Comparison of ENCODE assay signal across 21 mouse cellular contexts in the genomic region with DNA sequence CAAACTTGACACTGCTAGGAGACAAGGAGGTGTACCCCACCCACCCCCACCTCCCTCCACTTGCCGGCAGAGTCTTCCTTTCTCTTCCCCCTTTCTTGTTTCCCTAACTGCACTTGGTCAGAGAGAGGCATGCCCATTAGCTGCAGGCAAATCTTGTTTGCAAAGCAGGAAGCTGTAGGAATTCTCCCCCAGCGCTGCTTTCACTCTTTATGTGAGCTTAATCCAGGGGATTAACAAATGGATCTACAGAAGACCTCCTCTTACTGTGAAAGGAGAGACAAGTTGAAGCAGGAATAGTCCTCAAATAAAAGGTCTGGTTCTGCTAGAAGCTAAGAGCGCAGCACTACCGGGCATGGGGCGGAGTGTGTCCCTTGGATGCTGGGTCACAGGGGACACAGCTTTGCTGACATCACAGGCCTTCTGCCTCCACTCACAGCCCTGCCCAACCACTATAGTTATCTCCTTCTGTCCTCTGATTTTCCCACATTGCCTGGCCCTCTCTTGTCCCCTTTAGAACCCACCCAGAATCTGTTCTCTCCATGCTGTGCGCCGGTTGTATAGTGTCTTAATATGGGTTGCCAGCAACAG.
DNase-seq lines count a peak whose midpoint lies in the region; ATAC-seq and TF ChIP-seq lines count a peak whose summit lies in the region.
"Had no signal": no experiment of that assay in that cellular context is flagged by ENCODE, and none has a peak within 500 bp of the region (broad histone marks: within the 10 kb centered on the region; RNA-seq: fewer than 3 reads in every experiment).

No protein-coding gene starts in this region.

- no peak overlapping the region for H3K4me3 ChIP-seq in heart, embryonic 14.5 days (ENCODE audit: control insufficient read depth in 1 of 2, insufficient read depth in 1 of 2, low read depth in 1 of 2, low read length in 2 of 2)
- no peak overlapping the region for H3K4me3 ChIP-seq in heart, adult 2 months
- H3K4me3 ChIP-seq in midbrain, embryonic 11.5 days (ENCODE audit: low read depth, low read length), result no peak overlapping the region
- H3K4me3 ChIP-seq in midbrain, embryonic 16.5 days (ENCODE audit: low read depth, low read length), result no peak overlapping the region
- H3K4me3 ChIP-seq in embryonic facial prominence, embryonic 10.5 days, result no peak overlapping the region
- no peak overlapping the region for H3K4me3 ChIP-seq in stomach, embryonic 16.5 days (replicated peaks; ENCODE audit: low read length)
- H3K4me3 ChIP-seq: embryonic facial prominence, embryonic 13.5 days; hindbrain, embryonic 15.5 days; intestine, embryonic 15.5 days; left cerebral cortex, adult 2 months; myocyte had no signal

- WGBS in heart, embryonic 14.5 days, result 27% methylated on average over 7 of the region's 7 CpGs
- WGBS in heart, adult 2 months, result 55% methylated on average over 7 of the region's 7 CpGs
- WGBS in midbrain, embryonic 11.5 days, result 33% methylated on average over 7 of the region's 7 CpGs
- 34% methylated on average over 7 of the region's 7 CpGs for WGBS in midbrain, embryonic 16.5 days
- 31% methylated on average over 7 of the region's 7 CpGs for WGBS in embryonic facial prominence, embryonic 10.5 days
- WGBS in stomach, embryonic 16.5 days, result 46% methylated on average over 7 of the region's 7 CpGs

- H3K4me1 ChIP-seq in heart, embryonic 14.5 days (ENCODE audit: control insufficient read depth in 2 of 2, insufficient read depth in 2 of 2, low read length in 2 of 2), result no peaks in the 10 kb centered on the region
- no peaks in the 10 kb centered on the region for H3K4me1 ChIP-seq in heart, adult 2 months (ENCODE audit: control insufficient read depth, insufficient read depth, low read length)
- H3K4me1 ChIP-seq in midbrain, embryonic 11.5 days (ENCODE audit: control insufficient read depth, insufficient read depth, low read length), result peaks cover 2% of the 10 kb centered on the region
- H3K4me1 ChIP-seq in midbrain, embryonic 16.5 days (ENCODE audit: control insufficient read depth, insufficient read depth, low read length), result no peaks in the 10 kb centered on the region
- H3K4me1 ChIP-seq in embryonic facial prominence, embryonic 10.5 days, result peaks cover 10% of the 10 kb centered on the region
- no peaks in the 10 kb centered on the region for H3K4me1 ChIP-seq in stomach, embryonic 16.5 days (ENCODE audit: control insufficient read depth, insufficient read depth, low read length)
- H3K4me1 ChIP-seq: hindbrain, embryonic 15.5 days; intestine, embryonic 15.5 days had no signal

- intact Hi-C loops in heart, adult 2 months (cut with DNase I), result no loop called here

- DNase-seq in heart, adult 2 months, result no peak
- peak; percentile 86 for DNase-seq in midbrain, embryonic 11.5 days (ENCODE audit: low spot score, missing footprints)
- peak; percentile 15 for DNase-seq in embryonic facial prominence, embryonic 10.5 days (ENCODE audit: low spot score)
- DNase-seq in adrenal gland, postnatal 14 days, result no peak
- DNase-seq: cerebellum, adult 9-11 months; gastrocnemius, postnatal 36 days; kidney, adult 9 months; kidney, postnatal 36 days; left cerebral cortex, postnatal 4 days; liver; right cerebral cortex, postnatal 4 days had no signal

- TF ChIP-seq EP300 in heart, adult 2 months (IDR thresholded peaks at IDR 0.05; ENCODE audit: insufficient read depth, low read depth, low read length), result no peak

- no peak for ATAC-seq in heart, embryonic 14.5 days (ENCODE audit: insufficient number of reproducible peaks, insufficient read depth, low FRiP score, low read depth)
- ATAC-seq in midbrain, embryonic 11.5 days (ENCODE audit: low FRiP score), result peak; percentile 48; the same call in 1 of the 2 replicates
- no peak for ATAC-seq in midbrain, embryonic 16.5 days
- ATAC-seq in stomach, embryonic 16.5 days (ENCODE audit: insufficient read depth, low FRiP score), result peak; percentile 62; the same call in 1 of the 2 replicates
- ATAC-seq: forebrain, embryonic 16.5 days; intestine, embryonic 15.5 days; lung, postnatal 0 days had no signal

- TF ChIP-seq POLR2A in heart, adult 2 months (IDR thresholded peaks at IDR 0.05; ENCODE audit: insufficient read depth, low read depth, low read length), result no peak

- no peaks in the 10 kb centered on the region for H3K27me3 ChIP-seq in heart, embryonic 14.5 days (ENCODE audit: control insufficient read depth, insufficient read depth, low read length)
- H3K27me3 ChIP-seq in heart, adult 2 months (ENCODE audit: control insufficient read depth, insufficient read depth, low read length), result no peaks in the 10 kb centered on the region
- H3K27me3 ChIP-seq in midbrain, embryonic 11.5 days (ENCODE audit: control insufficient read depth, insufficient read depth, low read length), result no peaks in the 10 kb centered on the region; the same call in none of the 2 replicates
- H3K27me3 ChIP-seq in midbrain, embryonic 16.5 days (ENCODE audit: control insufficient read depth, insufficient read depth, low read depth, low read length), result no peaks in the 10 kb centered on the region
- peaks cover 19% of the 10 kb centered on the region; the same call in 1 of the 2 replicates for H3K27me3 ChIP-seq in embryonic facial prominence, embryonic 10.5 days (replicated peaks; ENCODE audit: low read depth, poor library complexity, severe bottlenecking)
- H3K27me3 ChIP-seq in stomach, embryonic 16.5 days (ENCODE audit: control insufficient read depth, insufficient read depth, low read length), result no peaks in the 10 kb centered on the region
- H3K27me3 ChIP-seq: embryonic facial prominence, embryonic 13.5 days; hindbrain, embryonic 15.5 days; intestine, embryonic 15.5 days had no signal

- no peaks in the 10 kb centered on the region for H3K9me3 ChIP-seq in heart, embryonic 14.5 days (ENCODE audit: control insufficient read depth, low read length)
- H3K9me3 ChIP-seq in midbrain, embryonic 11.5 days (ENCODE audit: control insufficient read depth, low read length), result no peaks in the 10 kb centered on the region
- no peaks in the 10 kb centered on the region for H3K9me3 ChIP-seq in midbrain, embryonic 16.5 days (replicated peaks; ENCODE audit: control insufficient read depth, low read length, poor library complexity, severe bottlenecking)
- H3K9me3 ChIP-seq in embryonic facial prominence, embryonic 10.5 days, result no peaks in the 10 kb centered on the region
- H3K9me3 ChIP-seq in stomach, embryonic 16.5 days (replicated peaks; ENCODE audit: control insufficient read depth, low read length), result no peaks in the 10 kb centered on the region
- H3K9me3 ChIP-seq: embryonic facial prominence, embryonic 13.5 days; hindbrain, embryonic 15.5 days; intestine, embryonic 15.5 days had no signal

- H3K36me3 ChIP-seq in heart, embryonic 14.5 days (ENCODE audit: control insufficient read depth, insufficient read depth, low read length), result no peaks in the 10 kb centered on the region
- H3K36me3 ChIP-seq in heart, adult 2 months (ENCODE audit: control insufficient read depth, insufficient read depth, low read length), result no peaks in the 10 kb centered on the region
- H3K36me3 ChIP-seq in midbrain, embryonic 11.5 days (ENCODE audit: control insufficient read depth, insufficient read depth, low read length), result no peaks in the 10 kb centered on the region
- H3K36me3 ChIP-seq in midbrain, embryonic 16.5 days (ENCODE audit: control insufficient read depth, insufficient read depth, low read length), result no peaks in the 10 kb centered on the region
- no peaks in the 10 kb centered on the region for H3K36me3 ChIP-seq in embryonic facial prominence, embryonic 10.5 days (replicated peaks)
- no peaks in the 10 kb centered on the region for H3K36me3 ChIP-seq in stomach, embryonic 16.5 days (ENCODE audit: control insufficient read depth, insufficient read depth, low read length)
- H3K36me3 ChIP-seq: embryonic facial prominence, embryonic 13.5 days; hindbrain, embryonic 15.5 days; intestine, embryonic 15.5 days had no signal

- peak overlapping the region; percentile 46 for H3K4me2 ChIP-seq in heart, embryonic 14.5 days (ENCODE audit: low read length)
- H3K4me2 ChIP-seq in midbrain, embryonic 11.5 days, result no peak overlapping the region
- no peak overlapping the region for H3K4me2 ChIP-seq in midbrain, embryonic 16.5 days (ENCODE audit: low read length)
- no peak overlapping the region; the same call in 1 of the 2 replicates for H3K4me2 ChIP-seq in stomach, embryonic 16.5 days (ENCODE audit: low read depth, low read length)
- H3K4me2 ChIP-seq: embryonic facial prominence, embryonic 13.5 days; hindbrain, embryonic 15.5 days; intestine, embryonic 15.5 days had no signal

- TF ChIP-seq CTCF in heart, adult 2 months (IDR thresholded peaks at IDR 0.05), result no peak

- no peak overlapping the region for H3K27ac ChIP-seq in heart, embryonic 14.5 days (replicated peaks in 1 of 2; ENCODE audit: control insufficient read depth in 1 of 2, insufficient read depth in 1 of 2, low read depth in 2 of 2, low read length in 2 of 2)
- H3K27ac ChIP-seq in heart, adult 2 months, result no peak overlapping the region
- no peak overlapping the region for H3K27ac ChIP-seq in midbrain, embryonic 11.5 days (ENCODE audit: low read depth, low read length)
- H3K27ac ChIP-seq in midbrain, embryonic 16.5 days (ENCODE audit: low read length), result no peak overlapping the region
- H3K27ac ChIP-seq in embryonic facial prominence, embryonic 10.5 days (replicated peaks), result 0 out of 2 replicates have a peak overlapping the region, but pooled peaks have one; percentile 10
- H3K27ac ChIP-seq in stomach, embryonic 16.5 days (ENCODE audit: low read length), result peak overlapping the region; percentile 60
- H3K27ac ChIP-seq: hindbrain, embryonic 15.5 days; intestine, embryonic 15.5 days; left cerebral cortex, adult 2 months had no signal

- H3K79me2 ChIP-seq in heart, adult 2 months (replicated peaks; ENCODE audit: control insufficient read depth, insufficient read depth, low read length), result no peaks in the 10 kb centered on the region

- peak overlapping the region; percentile 21; the same call in 1 of the 2 replicates for H3K9ac ChIP-seq in heart, embryonic 14.5 days (ENCODE audit: low read length)
- H3K9ac ChIP-seq in heart, adult 2 months (ENCODE audit: low read depth, low read length), result no peak overlapping the region
- no peak overlapping the region for H3K9ac ChIP-seq in midbrain, embryonic 11.5 days (ENCODE audit: low read length)
- no peak overlapping the region for H3K9ac ChIP-seq in midbrain, embryonic 16.5 days (ENCODE audit: low read depth, low read length)
- H3K9ac ChIP-seq in stomach, embryonic 16.5 days (ENCODE audit: low read length), result no peak overlapping the region
- H3K9ac ChIP-seq: embryonic facial prominence, embryonic 13.5 days; hindbrain, embryonic 15.5 days; intestine, embryonic 15.5 days had no signal

Comparison
In these comparisons a context has a peak if more than half of its experiments do, and no peak if none do; other contexts are left out.
1. ATAC-seq: peak in midbrain, embryonic 11.5 days (single experiment) and stomach, embryonic 16.5 days (single experiment); none in heart, embryonic 14.5 days (single experiment) and midbrain, embryonic 16.5 days (single experiment).
2. H3K27ac ChIP-seq: peak in embryonic facial prominence, embryonic 10.5 days (single experiment) and stomach, embryonic 16.5 days (single experiment); none in heart, embryonic 14.5 days (0 of 2), heart, adult 2 months (single experiment), midbrain, embryonic 11.5 days (single experiment) and midbrain, embryonic 16.5 days (single experiment).
3. DNase-seq: peak in midbrain, embryonic 11.5 days (single experiment) and embryonic facial prominence, embryonic 10.5 days (single experiment); none in heart, adult 2 months (0 of 2) and adrenal gland, postnatal 14 days (single experiment).